Mouse (Mus musculus): ENCODE data around the gene Ctrb1.

The Ctrb1 gene

DNA sequence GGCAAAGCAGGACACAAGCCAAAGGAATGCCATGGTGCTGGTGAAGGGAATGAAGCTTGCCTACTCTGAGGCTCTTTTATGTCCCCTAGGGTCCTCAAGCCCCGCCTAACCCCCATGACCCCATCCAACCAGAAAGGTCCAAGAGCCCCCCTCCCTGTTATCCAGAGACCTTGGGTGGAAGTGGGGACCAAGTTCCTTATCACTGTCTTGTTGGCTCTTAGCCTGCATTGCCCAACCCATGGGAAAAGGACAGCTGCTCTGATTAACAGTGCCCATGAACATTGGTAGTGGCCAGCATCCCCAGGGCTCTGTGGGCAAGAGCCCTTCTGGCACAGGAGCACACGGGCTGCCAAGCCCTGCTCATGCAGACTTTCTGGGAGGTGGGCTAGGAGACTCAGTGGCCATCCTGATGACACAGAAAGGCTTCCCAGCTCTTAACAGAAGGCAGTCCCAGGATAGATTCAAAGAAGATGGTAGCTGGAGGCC is at the start of gene Ctrb1:
Ctrb1 (minus strand) TSS at position 51 of the 486 bp plus-strand sequence.
- no peak for DNase-seq

GRCm38 (mm10) chr8:111740301-111740711 is 49.5 kb upstream of the Ctrb1 start:
- DNase-seq, result no peak

DNA sequence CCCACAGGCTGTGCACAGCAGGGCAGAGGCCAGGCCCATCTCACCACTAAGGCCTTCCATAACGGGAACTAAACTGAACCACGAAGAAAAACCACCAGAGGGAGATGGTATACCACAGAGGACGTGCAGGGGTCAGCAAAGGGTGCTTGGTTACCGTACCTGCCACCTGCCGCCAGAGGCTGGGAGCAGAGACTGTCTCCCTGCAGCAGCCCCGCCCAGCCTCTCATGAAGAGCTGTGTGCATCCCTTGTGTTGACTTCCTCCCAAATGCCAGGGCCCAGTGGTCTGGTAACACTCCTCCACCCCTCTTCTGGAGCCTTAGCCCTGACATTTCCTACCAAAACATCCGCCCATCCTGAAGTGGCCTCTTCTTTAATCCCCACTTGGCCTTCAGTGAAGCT is 48.8 kb upstream of the Ctrb1 start:
- DNase-seq, result no peak

GRCm38 (mm10) chr8:111738867-111739266 is 48.1 kb upstream of the Ctrb1 start:
- DNase-seq, result no peak

DNA sequence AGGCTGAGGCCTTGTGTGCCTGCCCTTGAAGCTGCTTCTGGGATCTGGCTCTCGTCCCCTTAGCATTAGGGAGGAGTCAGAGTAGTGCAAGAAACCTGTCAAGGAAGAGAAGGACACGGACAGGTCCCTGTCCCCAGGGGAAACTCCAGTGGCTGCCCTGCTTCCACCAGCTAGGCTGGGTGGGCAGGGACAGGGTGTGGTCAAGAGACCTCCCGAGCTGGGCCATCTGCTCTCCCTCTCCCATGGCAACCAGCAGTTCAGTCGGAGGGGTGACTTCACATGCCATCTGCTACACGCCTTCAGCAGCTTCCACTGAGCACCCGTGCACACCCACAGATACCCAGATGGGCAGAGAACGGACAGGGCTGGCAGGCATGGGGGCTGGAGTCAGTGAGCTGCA is 45.5 kb upstream of the Ctrb1 start:
- no peak for DNase-seq

- DNase-seq, result no peak
Observed at GRCm38 (mm10) chr8:111735791-111736190, 45.0 kb upstream of the Ctrb1 start.

GRCm38 (mm10) chr8:111735335-111735761 is 44.5 kb upstream of the Ctrb1 start:
- DNase-seq, result no peak

DNA sequence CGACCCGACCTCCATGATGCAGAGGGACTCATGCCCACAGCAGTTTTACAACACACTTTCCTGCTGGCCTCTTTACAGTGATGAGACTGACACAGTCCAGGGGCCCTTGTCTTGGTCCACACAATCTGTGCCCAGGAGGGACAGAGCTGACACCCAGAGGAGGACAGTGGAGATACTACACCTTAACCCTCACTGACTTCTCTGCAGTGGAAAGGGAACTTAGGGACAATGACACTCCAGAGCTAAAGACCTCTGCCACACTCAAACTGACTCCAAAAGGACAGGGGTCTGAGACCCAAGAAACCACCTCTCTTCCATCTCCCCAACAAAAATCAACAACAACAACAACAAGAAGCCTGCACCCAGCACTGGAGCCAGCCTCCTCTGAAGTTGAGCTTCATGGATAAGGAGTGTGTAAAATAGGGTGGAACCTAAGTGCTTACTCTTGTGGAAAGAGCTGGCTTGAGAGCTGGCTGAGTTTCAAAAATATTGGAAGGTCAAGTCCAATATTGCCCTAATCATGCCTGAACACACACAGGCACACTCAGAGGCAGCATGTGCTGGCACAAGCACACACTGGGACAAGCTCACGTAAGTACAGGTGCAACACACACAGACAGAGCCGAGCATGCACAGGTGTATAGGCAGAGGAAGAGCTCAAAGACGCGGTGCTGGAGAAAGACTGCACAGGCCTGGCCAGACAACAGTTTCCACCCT is 43.6 kb upstream of the Ctrb1 start:
- no peak for DNase-seq

DNA sequence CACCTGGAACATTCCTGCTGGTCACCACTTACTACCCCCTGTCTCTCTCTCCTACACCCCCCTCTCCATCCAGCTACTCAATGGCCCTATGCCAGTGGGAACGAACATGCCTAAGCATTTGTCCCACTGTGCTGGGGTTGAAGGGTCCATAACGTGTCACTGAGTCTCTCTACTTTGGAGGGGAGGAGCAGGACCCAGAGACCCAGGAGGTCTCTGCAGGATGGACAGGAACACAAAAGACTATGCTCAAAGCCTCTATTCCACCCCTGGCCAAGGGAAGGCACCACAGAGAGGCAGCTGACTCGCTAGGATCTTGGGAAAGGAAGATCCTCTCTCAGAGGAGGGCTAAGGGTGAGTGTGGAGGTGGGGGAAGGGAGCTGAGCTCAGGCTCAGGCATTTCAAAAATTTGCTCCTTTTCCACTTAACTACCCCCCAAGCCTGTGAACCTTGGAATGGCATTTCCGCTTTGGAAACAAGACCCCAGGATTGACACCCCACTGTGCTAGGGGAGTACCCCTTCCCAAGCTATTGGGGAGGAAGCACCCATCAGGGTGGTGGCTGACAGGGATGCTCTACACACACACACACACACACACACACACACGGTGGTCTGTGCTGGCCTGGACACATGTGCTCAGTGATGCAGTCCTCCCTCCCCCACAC is 42.9 kb upstream of the Ctrb1 start:
- no peak for DNase-seq

- no peak for DNase-seq
Observed at GRCm38 (mm10) chr8:111732406-111733085, 41.7 kb upstream of the Ctrb1 start.

DNA sequence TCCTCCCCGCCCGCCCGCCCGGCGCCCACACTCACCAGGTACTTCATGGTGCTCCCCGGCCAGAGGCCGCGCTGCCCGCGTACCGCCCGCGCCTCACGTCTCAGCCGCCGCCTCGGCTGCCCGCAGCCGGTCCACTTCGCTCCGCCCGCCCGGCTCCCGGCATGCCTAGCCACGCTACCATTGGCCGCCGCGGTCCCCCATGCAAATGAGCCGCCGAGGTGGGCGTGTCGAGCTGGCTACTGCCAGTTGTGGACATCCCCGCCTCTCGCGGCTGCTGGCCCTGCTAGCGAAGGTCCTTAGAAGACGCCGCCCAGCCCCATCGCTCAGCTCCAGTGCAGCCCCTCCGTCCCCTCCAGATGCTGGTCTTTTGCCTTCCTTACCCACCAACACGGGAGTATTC is 41.2 kb upstream of the Ctrb1 start:
- DNase-seq, result peak; percentile 95

GRCm38 (mm10) chr8:111731231-111731977 is 40.6 kb upstream of the Ctrb1 start:
- no peak for DNase-seq

GRCm38 (mm10) chr8:111729233-111730170 is 38.7 kb upstream of the Ctrb1 start:
- peak; percentile 2 for DNase-seq

DNA sequence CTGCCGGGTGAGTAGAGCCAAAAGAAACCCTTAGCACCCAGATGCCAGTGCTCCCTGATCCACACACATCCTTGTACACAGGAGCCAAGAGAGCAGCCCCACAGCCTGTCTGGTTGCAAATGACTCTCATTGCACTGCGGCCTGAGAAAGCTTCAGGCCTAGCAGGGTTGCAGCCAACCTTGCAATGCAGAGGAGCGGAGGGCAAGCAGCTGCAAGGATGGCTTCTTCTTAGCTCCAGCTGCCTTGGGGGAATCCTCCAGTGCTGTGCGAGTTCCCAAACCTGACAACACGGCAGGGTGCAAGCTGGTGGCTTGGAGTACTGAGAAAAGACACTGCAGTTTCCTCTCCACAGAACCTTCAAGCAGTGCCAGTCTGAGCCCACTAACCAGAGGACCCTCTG is 37.7 kb upstream of the Ctrb1 start:
- no peak for DNase-seq

DNA sequence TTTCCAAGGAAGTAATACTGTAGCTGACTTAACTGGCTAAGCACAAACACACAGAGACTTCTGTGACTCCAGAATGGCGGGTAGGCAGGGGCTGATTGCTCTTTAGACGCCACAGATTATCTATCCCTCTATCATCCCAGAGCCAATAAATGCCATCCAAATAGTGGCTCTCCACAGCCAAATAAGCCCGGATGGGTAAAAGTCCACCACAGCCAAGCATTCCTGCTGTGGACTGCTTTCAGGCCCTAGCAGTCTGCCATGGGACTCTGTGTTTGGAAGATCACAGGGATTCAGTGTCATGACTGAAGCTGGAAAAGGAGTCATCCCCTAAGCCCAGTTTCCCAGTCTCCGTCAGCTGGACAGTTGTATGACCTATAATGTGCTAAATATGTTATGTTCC is 36.7 kb upstream of the Ctrb1 start:
- DNase-seq, result no peak

GRCm38 (mm10) chr8:111726102-111726900 is 35.5 kb upstream of the Ctrb1 start:
- DNase-seq, result peak; percentile 35

GRCm38 (mm10) chr8:111725341-111725740 is 34.5 kb upstream of the Ctrb1 start:
- DNase-seq, result no peak

DNA sequence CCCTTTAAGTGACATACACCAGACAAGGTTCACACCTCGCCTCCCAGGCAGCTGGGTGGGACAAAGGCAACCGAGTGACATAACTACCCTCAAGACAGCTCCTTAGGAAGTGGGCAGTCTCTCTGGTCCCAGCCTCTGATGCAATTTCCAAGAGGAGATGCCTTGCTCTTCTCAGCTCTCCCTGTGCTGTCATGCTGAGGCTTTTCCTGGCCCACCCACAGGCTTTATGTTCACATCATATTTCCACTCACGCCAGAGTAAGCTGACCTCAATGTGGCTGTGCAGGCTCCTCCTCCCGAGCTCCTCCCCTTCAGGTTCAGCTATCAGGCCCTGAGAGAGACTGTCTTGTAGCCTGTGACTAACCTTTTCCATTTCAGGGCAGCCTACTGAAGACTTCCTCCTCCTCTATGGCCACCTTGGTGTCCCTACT is 29.3 kb upstream of the Ctrb1 start:
- DNase-seq, result no peak

GRCm38 (mm10) chr8:111718937-111719336 is 28.1 kb upstream of the Ctrb1 start:
- DNase-seq, result no peak

DNA sequence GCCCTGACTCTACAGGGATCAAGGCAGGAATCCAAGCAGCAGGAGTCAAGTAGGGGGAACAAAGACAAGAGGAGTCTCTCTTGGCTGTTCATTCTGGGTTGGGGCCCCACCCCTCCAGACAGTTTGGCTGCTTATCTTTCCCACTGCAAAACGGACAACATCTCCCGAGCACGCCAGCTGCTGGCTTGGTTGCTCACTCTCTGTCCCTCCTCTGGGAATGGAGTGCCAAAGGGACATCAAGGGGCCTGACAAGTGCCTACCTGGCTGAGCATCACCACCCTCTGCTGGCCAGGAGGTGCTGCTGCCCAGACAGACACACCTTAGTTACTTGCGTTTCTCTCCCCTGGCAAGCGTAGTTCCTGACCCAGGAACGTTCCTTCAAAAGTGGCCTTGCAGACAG is 27.1 kb upstream of the Ctrb1 start:
- DNase-seq, result peak; percentile 40

DNA sequence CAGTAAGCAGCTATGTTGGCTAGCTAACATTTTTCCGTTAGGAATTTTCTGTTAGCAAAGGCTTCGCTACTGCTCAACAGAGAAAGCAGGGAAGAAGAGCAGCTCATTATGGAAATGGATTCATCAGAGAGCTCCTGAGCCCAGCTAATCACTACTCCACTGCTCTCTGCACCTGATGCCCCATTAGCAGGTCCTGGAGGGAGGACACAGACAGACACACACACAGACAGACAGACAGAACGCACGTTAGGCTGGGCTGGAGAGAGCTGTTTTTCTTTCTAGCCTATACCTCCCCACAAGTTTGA is 26.6 kb upstream of the Ctrb1 start:
- no peak for DNase-seq
